Mouse (Mus musculus): Measurements from ENCODE around the gene Kcnq1. TPM values are rescaled to one million over a fixed set of nuclear protein-coding genes. Genes with fewer than 3 reads are reported as not detected.
A peak's percentile ranks its signal among the peaks of the same experiment; 100 is the strongest.

The Kcnq1 gene
- polyA plus RNA-seq, 1 experiment from 2014 or later = 13.4 TPM

DNA sequence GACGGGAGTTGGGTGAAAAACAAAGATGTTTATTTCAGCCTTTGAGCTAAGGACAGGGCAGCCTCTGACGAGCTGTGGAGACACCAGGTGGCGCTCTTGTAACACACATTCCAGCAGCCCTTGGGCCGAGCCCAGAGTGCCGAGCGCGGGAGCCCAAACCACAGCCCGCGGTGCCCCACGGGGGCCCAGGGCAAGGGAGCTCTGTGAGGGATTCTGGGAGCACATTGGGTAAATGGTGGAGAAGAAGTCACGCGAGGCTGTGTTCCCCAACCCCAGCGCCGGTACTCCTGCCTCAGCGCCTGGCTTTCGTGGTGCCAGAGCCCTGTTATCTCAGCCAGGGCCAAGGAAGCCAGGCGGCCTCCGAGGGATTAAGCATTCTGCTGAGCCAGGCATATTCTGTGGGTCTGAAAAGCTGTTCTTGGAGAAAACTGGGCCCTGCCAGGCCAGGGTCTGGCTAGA, 47.8 kb downstream of the Kcnq1 start:
- 0 out of 2 replicates have a peak overlapping the region, but pooled peaks have one; percentile 20 for H3K9ac ChIP-seq (ENCODE audit: low read depth, low read length)
- H3K4me2 ChIP-seq (ENCODE audit: low read length) = peak overlapping the region; percentile 57
- WGBS = 3% methylated on average over 18 of the region's 18 CpGs

DNA sequence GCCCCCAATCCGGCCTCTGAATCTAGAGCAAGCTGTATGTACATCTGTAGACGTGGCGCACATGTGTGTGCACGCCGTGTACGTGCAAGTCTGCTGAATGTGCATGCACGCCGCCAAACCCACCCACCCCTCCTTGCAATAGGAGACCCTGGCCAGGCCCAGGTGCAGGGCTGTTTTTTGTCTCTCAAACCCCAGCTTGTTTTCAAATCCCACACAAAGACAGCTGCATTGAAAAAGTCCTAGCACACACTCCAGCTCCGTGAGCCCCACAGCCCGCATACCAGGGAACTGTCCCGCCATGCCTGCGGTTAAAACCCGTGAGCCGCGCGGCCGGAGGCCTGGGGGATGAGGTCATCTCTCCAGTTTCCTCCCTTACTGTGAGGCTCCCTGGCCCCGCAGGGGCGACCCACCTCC, 48.3 kb downstream of the Kcnq1 start:
- DNase-seq (ENCODE audit: low spot score) = peak; percentile 61
- Histone ChIP-seq H3K4me2 (ENCODE audit: low read length) (peak overlapping the region; percentile 11; the same call in 1 of the 2 replicates), H3K9ac (ENCODE audit: low read depth, low read length) (no peak overlapping the region), H3K9me3 (replicated peaks; ENCODE audit: low read length) (no peaks in the 10 kb centered on the region), H3K4me3 (replicated peaks; ENCODE audit: low read depth, low read length) (no peak overlapping the region), H3K27ac (peak overlapping the region; percentile 15; the same call in 1 of the 2 replicates), H3K36me3 (ENCODE audit: insufficient read depth, low read length) (no peaks in the 10 kb centered on the region), H3K4me1 (replicated peaks; ENCODE audit: insufficient read depth, low read length) (peaks cover 11% of the 10 kb centered on the region), H3K27me3 (ENCODE audit: insufficient read depth, low read length) (no peaks in the 10 kb centered on the region)
- TF ChIP-seq CTCF (IDR thresholded peaks at IDR 0.05; ENCODE audit: low read depth) = no peak
- ATAC-seq (replicated peaks; ENCODE audit: low FRiP score, low read depth) = 0 out of 2 replicates have a peak, but pooled peaks have one; percentile 27
- 28% methylated on average over 19 of the region's 19 CpGs for WGBS

More for the DNA sequence above, 47.8 kb downstream of the Kcnq1 start:
- Histone ChIP-seq H3K4me3 (replicated peaks; ENCODE audit: low read depth, low read length) (no peak overlapping the region), H3K9me3 (replicated peaks; ENCODE audit: low read length) (no peaks in the 10 kb centered on the region), H3K4me1 (replicated peaks; ENCODE audit: insufficient read depth, low read length) (peaks cover 11% of the 10 kb centered on the region), H3K36me3 (ENCODE audit: insufficient read depth, low read length) (no peaks in the 10 kb centered on the region), H3K27me3 (ENCODE audit: insufficient read depth, low read length) (no peaks in the 10 kb centered on the region), H3K27ac (peak overlapping the region; percentile 15; the same call in 1 of the 2 replicates)
- ATAC-seq (replicated peaks; ENCODE audit: low FRiP score, low read depth) (peak; percentile 75), DNase-seq (ENCODE audit: low spot score) (peak; percentile 89)
- peak; percentile 97 for TF ChIP-seq CTCF (IDR thresholded peaks at IDR 0.05; ENCODE audit: low read depth)

DNA sequence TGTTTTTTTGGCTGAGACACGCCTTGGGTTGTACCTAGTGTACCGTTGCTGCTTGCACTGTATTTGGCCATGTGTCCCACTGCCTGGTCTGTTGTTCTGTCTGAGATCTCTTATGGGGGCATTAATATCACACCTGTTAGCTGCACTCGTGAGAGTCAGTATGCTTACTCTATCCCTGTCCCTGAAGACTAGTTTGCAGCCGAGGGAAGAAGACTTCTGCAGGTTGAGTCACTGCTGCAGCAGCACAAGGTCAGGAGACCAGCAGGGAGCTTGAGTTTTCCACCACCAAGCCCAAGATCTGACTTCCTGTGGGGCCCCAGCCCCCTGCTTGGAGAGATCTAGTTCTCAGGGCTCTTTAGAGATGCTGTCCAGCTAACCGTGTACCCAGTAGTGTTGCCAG, 49.1 kb downstream of the Kcnq1 start:
- Histone ChIP-seq H3K27ac (no peak overlapping the region), H3K4me1 (replicated peaks; ENCODE audit: insufficient read depth, low read length) (peaks cover 13% of the 10 kb centered on the region), H3K27me3 (ENCODE audit: insufficient read depth, low read length) (no peaks in the 10 kb centered on the region), H3K36me3 (ENCODE audit: insufficient read depth, low read length) (no peaks in the 10 kb centered on the region), H3K4me2 (ENCODE audit: low read length) (no peak overlapping the region), H3K9ac (ENCODE audit: low read depth, low read length) (no peak overlapping the region), H3K9me3 (replicated peaks; ENCODE audit: low read length) (no peaks in the 10 kb centered on the region), H3K4me3 (replicated peaks; ENCODE audit: low read depth, low read length) (no peak overlapping the region)
- WGBS = 60% methylated on average over 5 of the region's 5 CpGs
- DNase-seq (ENCODE audit: low spot score) (no peak), ATAC-seq (replicated peaks; ENCODE audit: low FRiP score, low read depth) (no peak)
- TF ChIP-seq CTCF (IDR thresholded peaks at IDR 0.05; ENCODE audit: low read depth) = no peak

DNA sequence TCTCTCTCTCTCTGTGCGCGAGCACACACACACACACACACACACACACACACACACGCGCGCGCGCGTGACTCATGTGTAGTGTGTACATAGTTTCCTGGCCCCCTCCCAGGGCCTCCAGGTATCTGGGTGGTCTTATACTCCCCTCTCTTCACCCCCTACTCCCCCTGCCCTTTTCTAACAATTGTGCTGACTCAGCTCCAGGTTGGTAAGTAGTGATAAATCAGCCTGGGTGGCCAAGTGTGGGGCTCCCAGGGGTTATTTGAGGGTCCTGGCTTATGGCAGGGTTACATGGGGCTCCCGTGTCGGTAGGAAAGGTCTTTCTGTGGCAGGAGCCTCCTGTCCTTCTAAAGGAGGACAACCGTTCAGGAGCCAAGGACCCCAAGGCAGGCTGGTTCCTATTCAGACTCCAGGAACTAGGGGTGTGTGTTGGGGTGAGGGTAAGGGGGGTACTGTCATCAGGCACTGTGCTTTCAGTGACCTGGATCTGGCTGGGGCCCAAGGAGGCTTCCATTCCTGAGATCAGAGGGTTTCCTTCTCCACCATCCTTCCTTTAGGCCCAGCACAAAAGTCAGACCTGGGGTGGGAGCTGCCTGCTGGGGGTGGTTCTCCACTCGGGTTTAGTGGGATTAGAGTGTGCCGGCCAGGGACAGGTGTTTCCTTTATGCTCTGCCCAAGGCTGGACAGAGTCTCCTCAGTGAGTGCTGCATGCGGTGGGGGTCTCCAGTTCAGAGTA, 52.7 kb downstream of the Kcnq1 start:
- Histone ChIP-seq H3K27me3 (ENCODE audit: insufficient read depth, low read length) (no peaks in the 10 kb centered on the region), H3K9me3 (replicated peaks; ENCODE audit: low read length) (no peaks in the 10 kb centered on the region), H3K36me3 (ENCODE audit: insufficient read depth, low read length) (no peaks in the 10 kb centered on the region), H3K4me1 (replicated peaks; ENCODE audit: insufficient read depth, low read length) (peaks cover 13% of the 10 kb centered on the region), H3K27ac (no peak overlapping the region), H3K4me3 (replicated peaks; ENCODE audit: low read depth, low read length) (no peak overlapping the region), H3K4me2 (ENCODE audit: low read length) (no peak overlapping the region), H3K9ac (ENCODE audit: low read depth, low read length) (no peak overlapping the region)
- no peak for TF ChIP-seq CTCF (IDR thresholded peaks at IDR 0.05; ENCODE audit: low read depth)
- DNase-seq (ENCODE audit: low spot score) (no peak), ATAC-seq (replicated peaks; ENCODE audit: low FRiP score, low read depth) (no peak)
- WGBS = 68% methylated on average over 14 of the region's 14 CpGs

DNA sequence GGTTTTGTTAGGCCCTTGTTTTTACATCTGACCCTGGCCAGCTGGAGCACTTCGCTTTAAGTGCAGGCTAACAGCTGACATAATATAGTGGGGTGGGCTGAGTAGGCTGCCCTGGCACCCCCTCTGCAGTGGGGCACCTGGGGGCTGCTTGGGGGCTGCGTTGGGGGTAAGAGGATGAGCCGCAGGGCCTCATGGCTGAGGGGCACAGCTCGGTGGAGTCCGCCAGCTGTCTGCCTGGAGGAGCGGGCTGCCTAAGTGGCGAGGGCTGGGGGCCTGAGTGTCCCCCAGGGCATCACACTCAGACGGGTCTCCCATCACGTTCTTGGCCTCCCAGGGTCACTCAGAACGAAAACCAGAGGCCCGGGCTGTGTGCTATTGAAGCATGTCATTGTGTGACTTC, 53.3 kb downstream of the Kcnq1 start:
- Histone ChIP-seq H3K27ac (no peak overlapping the region), H3K4me1 (replicated peaks; ENCODE audit: insufficient read depth, low read length) (peaks cover 8% of the 10 kb centered on the region), H3K9me3 (replicated peaks; ENCODE audit: low read length) (no peaks in the 10 kb centered on the region), H3K4me2 (ENCODE audit: low read length) (no peak overlapping the region), H3K9ac (ENCODE audit: low read depth, low read length) (no peak overlapping the region), H3K27me3 (ENCODE audit: insufficient read depth, low read length) (no peaks in the 10 kb centered on the region), H3K36me3 (ENCODE audit: insufficient read depth, low read length) (no peaks in the 10 kb centered on the region), H3K4me3 (replicated peaks; ENCODE audit: low read depth, low read length) (no peak overlapping the region)
- no peak for TF ChIP-seq CTCF (IDR thresholded peaks at IDR 0.05; ENCODE audit: low read depth)
- WGBS = 32% methylated on average over 11 of the region's 11 CpGs
- DNase-seq (ENCODE audit: low spot score) = no peak
- ATAC-seq (replicated peaks; ENCODE audit: low FRiP score, low read depth) = no peak

DNA sequence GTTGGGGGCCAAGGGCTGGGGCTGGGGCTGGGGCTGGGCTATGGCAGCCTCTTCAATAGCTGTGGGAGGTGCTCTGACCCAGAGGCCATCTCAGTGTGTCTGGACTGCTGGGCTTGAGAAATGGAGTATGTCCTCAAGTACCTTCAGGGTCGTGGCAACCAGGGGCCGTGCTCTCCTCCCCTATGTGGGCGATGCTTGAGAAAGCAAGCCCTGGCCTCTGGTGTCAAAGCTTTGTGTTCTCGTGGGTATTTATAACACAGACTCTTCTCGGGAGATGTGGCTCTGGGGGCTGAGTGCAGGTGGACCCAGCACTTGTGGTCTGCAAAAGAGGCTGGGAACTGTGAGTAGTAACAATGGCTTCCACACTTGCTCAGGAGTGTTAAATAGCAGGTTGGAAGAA, 53.9 kb downstream of the Kcnq1 start:
- H3K27ac ChIP-seq = no peak overlapping the region
- H3K4me1 ChIP-seq (replicated peaks; ENCODE audit: insufficient read depth, low read length) = 0 out of 2 replicates have a peak, but pooled peaks cover 3% of the 10 kb centered on the region
- DNase-seq (ENCODE audit: low spot score) (no peak), ATAC-seq (replicated peaks; ENCODE audit: low FRiP score, low read depth) (0 out of 2 replicates have a peak, but pooled peaks have one; percentile 12)
- H3K9ac ChIP-seq (ENCODE audit: low read depth, low read length) = no peak overlapping the region
- no peaks in the 10 kb centered on the region for H3K36me3 ChIP-seq (ENCODE audit: insufficient read depth, low read length)
- H3K4me3 ChIP-seq (replicated peaks; ENCODE audit: low read depth, low read length) = no peak overlapping the region
- H3K4me2 ChIP-seq (ENCODE audit: low read length) = no peak overlapping the region
- no peaks in the 10 kb centered on the region for H3K9me3 ChIP-seq (replicated peaks; ENCODE audit: low read length)
- no peak for TF ChIP-seq CTCF (IDR thresholded peaks at IDR 0.05; ENCODE audit: low read depth)
- H3K27me3 ChIP-seq (ENCODE audit: insufficient read depth, low read length) = no peaks in the 10 kb centered on the region
- 27% methylated on average over 5 of the region's 5 CpGs for WGBS
